Mouse (Mus musculus): ENCODE measurements around the gene Iqcc. TPM values are rescaled to one million over a fixed set of nuclear protein-coding genes. Genes with fewer than 3 reads are reported as not detected.

Iqcc gene
- polyA plus RNA-seq, 1 experiment from 2014 or later, result 30.0 TPM

DNA sequence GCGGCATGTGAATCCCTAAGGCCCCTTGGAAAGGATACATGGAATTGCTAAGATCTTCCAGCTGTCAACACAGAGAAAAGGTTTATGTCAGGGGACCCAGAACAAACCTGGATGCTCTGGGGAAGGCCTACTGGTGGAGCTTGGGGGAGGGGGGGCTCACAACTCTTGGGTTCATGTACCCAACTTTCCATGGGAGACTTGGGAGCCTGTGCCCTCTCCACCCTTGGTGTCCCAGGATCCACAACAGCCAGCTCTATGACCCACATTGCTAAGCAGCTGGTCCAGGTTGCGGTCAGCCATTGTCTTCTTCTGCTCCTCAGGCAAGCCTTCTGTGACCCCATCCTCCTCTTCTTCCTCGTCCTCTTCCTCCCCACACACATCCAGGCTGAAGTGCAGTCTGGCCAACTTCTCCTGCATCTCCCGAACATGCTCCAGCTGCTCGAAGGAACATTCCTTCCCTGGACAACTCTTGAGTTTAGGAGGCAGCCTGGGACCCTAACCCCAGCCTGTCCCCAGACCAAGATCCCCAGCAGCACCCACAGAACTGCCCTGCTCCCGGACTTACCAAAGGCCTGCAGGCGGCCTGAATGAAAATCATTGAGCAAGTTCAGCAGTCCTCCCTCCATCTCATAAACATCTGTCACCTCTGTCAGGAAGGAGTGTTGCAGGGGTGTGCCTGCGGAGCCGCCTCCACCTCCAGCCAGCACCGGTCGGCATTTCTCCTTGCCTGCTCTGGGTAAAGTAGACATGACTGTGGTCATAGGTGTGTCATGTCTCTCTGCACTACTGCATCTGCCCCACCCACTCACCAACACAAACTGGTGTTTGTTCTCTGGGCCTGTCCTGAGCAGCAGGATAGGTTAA is 1.8 kb upstream of the Iqcc start:
- ATAC-seq (ENCODE audit: low FRiP score), result no peak
- H3K4me3 ChIP-seq, result no peak overlapping the region
- H3K4me1 ChIP-seq (replicated peaks), result peaks cover 59% of the 10 kb centered on the region

DNA sequence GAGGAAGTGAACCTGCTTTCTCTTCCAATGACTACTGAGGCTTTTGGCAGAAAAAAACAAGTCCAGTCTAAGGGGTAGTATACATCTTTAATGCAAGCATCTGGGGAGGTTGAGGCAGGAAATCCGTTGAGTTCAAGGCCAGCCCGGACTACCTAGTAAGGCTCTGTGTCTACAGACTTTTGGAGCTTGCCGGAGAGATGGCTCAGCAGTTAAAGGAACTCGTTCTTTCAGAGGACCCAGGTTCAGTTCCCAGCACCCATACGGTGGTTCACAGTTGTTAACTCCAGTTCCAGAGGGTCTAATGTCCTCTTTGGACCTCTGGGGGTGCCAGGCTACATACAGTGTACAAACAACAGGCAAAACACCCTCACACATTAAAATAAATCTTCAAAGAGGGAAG is 868 bp downstream of the Iqcc start:
- peaks cover 43% of the 10 kb centered on the region for H3K4me1 ChIP-seq (replicated peaks)

More for the DNA sequence above, 1.8 kb upstream of the Iqcc start:
- Histone ChIP-seq H3K9ac (peak overlapping the region; percentile 9), H3K4me2 (peak overlapping the region; percentile 86; the same call in 1 of the 2 replicates), H3K9me3 (no peaks in the 10 kb centered on the region), H3K27ac (0 out of 2 replicates have a peak overlapping the region, but pooled peaks have one; percentile 1), H3K27me3 (no peaks in the 10 kb centered on the region), H3K36me3 (peaks cover 22% of the 10 kb centered on the region)
- WGBS, result 92% methylated on average over 11 of the region's 11 CpGs

DNA sequence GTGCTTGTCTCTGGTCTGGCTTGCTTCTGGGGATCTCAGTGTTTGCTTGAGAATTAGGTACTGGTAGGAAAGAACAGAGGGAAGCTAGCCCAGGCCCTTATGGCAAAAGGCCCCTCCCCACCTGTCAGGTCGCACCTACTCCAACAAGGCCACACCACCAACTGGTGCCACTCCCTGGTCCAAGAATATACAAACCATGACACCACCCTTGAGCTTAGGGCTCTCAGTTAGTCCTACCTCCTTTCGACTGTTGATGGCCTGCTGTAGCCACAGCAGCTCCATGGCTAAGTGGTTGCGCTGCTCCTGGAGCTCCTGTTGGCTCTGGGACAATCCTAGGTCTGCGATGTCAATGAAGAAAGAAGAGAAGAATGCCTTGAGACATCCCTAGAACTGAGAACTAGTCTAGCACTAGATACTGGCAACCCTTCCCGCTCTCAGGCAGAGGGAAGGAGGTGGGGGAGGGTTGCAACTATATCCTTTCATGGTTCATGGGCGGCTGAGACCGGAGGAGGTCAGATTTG is 1.7 kb downstream of the Iqcc start:
- Histone ChIP-seq H3K27me3 (no peaks in the 10 kb centered on the region), H3K27ac (no peak overlapping the region), H3K4me3 (peak overlapping the region; percentile 66; the same call in 1 of the 2 replicates), H3K36me3 (peaks cover 28% of the 10 kb centered on the region), H3K9me3 (no peaks in the 10 kb centered on the region), H3K4me1 (replicated peaks) (peaks cover 35% of the 10 kb centered on the region), H3K9ac (0 out of 2 replicates have a peak overlapping the region, but pooled peaks have one; percentile 13), H3K4me2 (no peak overlapping the region)
- 97% methylated on average over 7 of the region's 7 CpGs for WGBS
- ATAC-seq (ENCODE audit: low FRiP score), result no peak

More for the DNA sequence above, 868 bp downstream of the Iqcc start:
- Histone ChIP-seq H3K4me3 (peak overlapping the region; percentile 66), H3K27ac (peak overlapping the region; percentile 95), H3K4me2 (peak overlapping the region; percentile 88), H3K9me3 (no peaks in the 10 kb centered on the region), H3K36me3 (peaks cover 28% of the 10 kb centered on the region), H3K9ac (peak overlapping the region; percentile 96), H3K27me3 (no peaks in the 10 kb centered on the region)
- 91% methylated on average over 5 of the region's 5 CpGs for WGBS
- no peak for ATAC-seq (ENCODE audit: low FRiP score)

DNA sequence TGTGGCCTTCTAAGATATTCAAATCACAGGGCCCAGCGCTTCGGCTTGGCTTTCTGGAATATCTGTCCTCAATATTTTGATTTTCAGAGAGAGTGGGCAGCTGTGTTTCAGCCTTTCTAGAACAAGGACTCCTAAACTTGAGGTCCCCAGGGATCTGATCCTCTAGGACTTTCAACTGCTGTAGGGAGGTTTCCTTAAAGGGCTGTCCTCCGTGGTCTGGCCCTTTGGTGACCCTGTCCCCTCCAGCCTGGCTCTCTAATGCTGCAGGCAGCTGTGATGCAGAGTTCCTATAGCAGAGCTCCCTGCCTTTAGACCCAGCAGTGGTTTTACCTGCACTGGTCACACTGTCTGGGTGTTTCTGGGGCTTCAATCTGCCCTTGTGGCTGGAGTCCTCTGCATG is 2.3 kb downstream of the Iqcc start:
- Histone ChIP-seq H3K4me2 (no peak overlapping the region), H3K4me3 (no peak overlapping the region), H3K9me3 (no peaks in the 10 kb centered on the region), H3K9ac (no peak overlapping the region), H3K4me1 (replicated peaks) (peaks cover 29% of the 10 kb centered on the region), H3K27ac (no peak overlapping the region), H3K27me3 (no peaks in the 10 kb centered on the region), H3K36me3 (peaks cover 28% of the 10 kb centered on the region)
- no peak for ATAC-seq (ENCODE audit: low FRiP score)
- WGBS, result 94% methylated on average over 3 of the region's 3 CpGs

DNA sequence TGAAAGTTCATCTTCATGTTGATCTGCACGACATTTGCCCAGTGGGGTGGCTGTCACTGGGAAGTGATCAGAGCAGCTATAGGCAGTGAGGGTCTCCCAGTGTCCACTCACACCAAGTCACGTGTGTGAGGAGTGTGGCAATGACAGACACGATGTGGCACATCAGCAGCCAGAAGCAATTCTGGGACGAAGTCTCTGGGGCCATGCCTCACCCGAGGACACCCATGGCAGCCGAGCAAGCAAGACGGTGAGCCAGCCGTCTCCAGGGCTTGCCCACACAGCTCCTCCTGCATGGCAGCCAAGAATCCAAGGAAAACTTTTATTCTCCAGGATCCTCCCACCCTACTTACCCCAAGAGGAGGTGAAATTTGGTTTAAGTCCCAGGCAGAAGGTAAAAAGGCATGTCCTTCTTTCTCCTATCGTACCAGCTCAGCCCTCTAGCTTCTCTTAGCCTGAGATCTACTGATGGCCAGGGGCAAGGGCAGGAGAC is 3.1 kb downstream of the Iqcc start:
- Histone ChIP-seq H3K27ac (no peak overlapping the region), H3K27me3 (no peaks in the 10 kb centered on the region), H3K36me3 (peaks cover 25% of the 10 kb centered on the region), H3K9me3 (no peaks in the 10 kb centered on the region), H3K9ac (no peak overlapping the region), H3K4me2 (no peak overlapping the region), H3K4me3 (no peak overlapping the region), H3K4me1 (replicated peaks) (peaks cover 21% of the 10 kb centered on the region)
- no peak for ATAC-seq (ENCODE audit: low FRiP score)
- WGBS, result 89% methylated on average over 9 of the region's 9 CpGs

DNA sequence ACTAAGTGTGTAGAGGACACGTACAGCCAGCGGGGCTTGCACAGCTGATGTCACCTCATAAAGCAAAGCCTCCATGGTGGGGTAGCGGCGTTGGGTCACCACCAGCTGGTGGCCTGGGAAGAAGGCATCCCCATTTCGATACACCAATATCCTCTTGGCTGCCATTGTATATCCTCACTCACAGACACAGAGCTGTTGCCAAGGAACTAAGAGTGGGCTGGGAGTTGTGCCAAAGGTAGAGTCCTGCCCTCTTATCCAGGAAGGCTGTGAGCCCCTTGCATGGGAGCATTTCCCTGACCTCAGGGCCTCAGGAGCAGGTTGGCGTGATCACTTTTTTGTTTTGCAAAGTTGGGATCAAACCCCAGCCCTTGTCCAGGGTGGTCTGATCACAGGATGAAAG is 4.8 kb downstream of the Iqcc start, which contains the start of gene Dcdc2b:
Dcdc2b (minus strand) TSS at position 165 of the 400 bp plus-strand sequence.
- H3K9ac ChIP-seq, result no peak within 1 kb of the TSS
- H3K4me2 ChIP-seq, result no peak within 1 kb of the TSS
- no peaks in the 10 kb centered on the region for H3K9me3 ChIP-seq
- H3K4me3 ChIP-seq, result no peak within 1 kb of the TSS
- H3K27me3 ChIP-seq, result no peaks in the 10 kb centered on the region
- peaks cover 14% of the 10 kb centered on the region for H3K4me1 ChIP-seq (replicated peaks)
- 83% methylated on average over 6 of the region's 6 CpGs for WGBS
- H3K27ac ChIP-seq, result no peak within 1 kb of the TSS
- ATAC-seq (ENCODE audit: low FRiP score), result no peak
- peaks cover 32% of the 10 kb centered on the region for H3K36me3 ChIP-seq

DNA sequence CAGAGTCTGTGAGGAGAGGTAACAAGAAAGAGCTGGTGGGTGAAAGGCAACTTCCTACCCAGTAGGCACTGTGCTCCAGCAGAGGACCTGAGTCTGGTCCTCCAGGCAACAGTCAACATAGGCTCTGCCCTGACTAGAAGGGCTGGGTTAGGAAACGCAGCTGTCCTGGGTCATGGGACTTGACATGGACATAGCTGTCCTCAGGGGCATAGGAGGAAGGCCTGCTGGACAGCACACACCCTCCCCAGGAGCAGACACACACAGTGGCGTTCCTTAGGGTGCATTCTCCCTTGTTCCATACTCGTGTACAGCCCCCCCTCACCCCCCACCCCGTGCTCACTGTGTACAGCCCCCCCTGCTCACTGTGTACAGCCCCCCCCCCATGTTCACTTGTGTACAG is 8.4 kb downstream of the Iqcc start:
- H3K36me3 ChIP-seq, result peaks cover 41% of the 10 kb centered on the region
- H3K27me3 ChIP-seq, result no peaks in the 10 kb centered on the region
- H3K4me3 ChIP-seq, result no peak overlapping the region
- no peak overlapping the region for H3K27ac ChIP-seq
- ATAC-seq (ENCODE audit: low FRiP score), result no peak
- H3K4me1 ChIP-seq (replicated peaks), result no peaks in the 10 kb centered on the region; the same call in 1 of the 2 replicates
- 0 out of 2 replicates have a peak overlapping the region, but pooled peaks have one; percentile 46 for H3K9ac ChIP-seq
- H3K4me2 ChIP-seq, result no peak overlapping the region
- H3K9me3 ChIP-seq, result no peaks in the 10 kb centered on the region
- WGBS, result 65% methylated on average over 4 of the region's 4 CpGs

DNA sequence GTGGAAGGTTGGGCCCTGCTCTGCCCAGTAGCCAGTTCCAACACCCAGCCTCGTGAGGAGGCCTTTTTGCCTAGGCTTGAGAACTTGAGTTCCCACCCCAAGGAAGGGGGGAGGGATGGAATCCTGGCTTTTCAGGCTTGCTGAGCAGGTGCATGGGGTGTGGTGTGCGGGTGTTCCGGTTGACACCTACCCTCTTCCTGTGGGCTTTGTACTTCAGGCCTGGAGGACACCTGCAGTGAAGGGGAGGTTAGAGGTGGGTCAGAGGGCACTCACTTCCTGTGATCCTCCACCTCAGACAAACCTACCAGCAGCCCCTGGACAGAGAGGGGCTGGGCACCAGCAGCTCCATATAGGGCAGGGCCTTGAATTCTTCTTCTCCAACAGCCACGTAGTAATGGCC is 8.9 kb downstream of the Iqcc start:
- Histone ChIP-seq H3K27me3 (no peaks in the 10 kb centered on the region), H3K4me3 (no peak overlapping the region), H3K27ac (no peak overlapping the region), H3K36me3 (peaks cover 44% of the 10 kb centered on the region), H3K9ac (peak overlapping the region; percentile 46; the same call in 1 of the 2 replicates), H3K4me2 (no peak overlapping the region), H3K9me3 (no peaks in the 10 kb centered on the region), H3K4me1 (replicated peaks) (no peaks in the 10 kb centered on the region; the same call in 1 of the 2 replicates)
- 86% methylated on average over 4 of the region's 4 CpGs for WGBS
- ATAC-seq (ENCODE audit: low FRiP score), result no peak

DNA sequence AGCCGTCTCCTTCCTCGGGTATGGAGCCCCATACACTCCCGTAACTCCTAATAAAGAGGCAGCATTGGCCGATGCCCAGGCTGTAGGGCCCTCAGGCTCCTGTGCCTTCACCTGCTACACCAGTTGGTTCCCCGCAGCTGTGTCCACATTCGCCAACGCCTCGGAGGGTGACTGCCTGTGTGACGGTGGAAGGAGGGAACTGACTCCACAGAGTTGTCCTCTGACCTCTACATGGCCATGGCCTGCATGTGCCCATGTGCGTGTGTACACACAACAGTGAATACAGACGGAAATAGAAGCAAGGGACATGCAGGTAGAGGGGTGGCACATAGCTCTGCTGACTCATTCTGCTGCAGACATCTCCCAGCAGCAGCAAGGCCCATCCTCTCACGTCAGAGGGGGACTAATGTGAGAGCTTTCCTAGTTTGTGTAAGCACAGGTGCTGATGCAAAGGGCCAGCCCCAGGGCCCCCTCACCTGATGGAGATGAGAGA is 9.7 kb downstream of the Iqcc start:
- H3K27me3 ChIP-seq, result no peaks in the 10 kb centered on the region
- no peak overlapping the region for H3K27ac ChIP-seq
- H3K4me1 ChIP-seq (replicated peaks), result no peaks in the 10 kb centered on the region; the same call in 1 of the 2 replicates
- peaks cover 53% of the 10 kb centered on the region for H3K36me3 ChIP-seq
- no peak overlapping the region for H3K4me3 ChIP-seq
- ATAC-seq (ENCODE audit: low FRiP score), result no peak
- no peak overlapping the region for H3K4me2 ChIP-seq
- whole genome bisulfite sequencing, result 86% methylated on average over 12 of the region's 12 CpGs
- H3K9ac ChIP-seq, result no peak overlapping the region
- no peaks in the 10 kb centered on the region for H3K9me3 ChIP-seq

DNA sequence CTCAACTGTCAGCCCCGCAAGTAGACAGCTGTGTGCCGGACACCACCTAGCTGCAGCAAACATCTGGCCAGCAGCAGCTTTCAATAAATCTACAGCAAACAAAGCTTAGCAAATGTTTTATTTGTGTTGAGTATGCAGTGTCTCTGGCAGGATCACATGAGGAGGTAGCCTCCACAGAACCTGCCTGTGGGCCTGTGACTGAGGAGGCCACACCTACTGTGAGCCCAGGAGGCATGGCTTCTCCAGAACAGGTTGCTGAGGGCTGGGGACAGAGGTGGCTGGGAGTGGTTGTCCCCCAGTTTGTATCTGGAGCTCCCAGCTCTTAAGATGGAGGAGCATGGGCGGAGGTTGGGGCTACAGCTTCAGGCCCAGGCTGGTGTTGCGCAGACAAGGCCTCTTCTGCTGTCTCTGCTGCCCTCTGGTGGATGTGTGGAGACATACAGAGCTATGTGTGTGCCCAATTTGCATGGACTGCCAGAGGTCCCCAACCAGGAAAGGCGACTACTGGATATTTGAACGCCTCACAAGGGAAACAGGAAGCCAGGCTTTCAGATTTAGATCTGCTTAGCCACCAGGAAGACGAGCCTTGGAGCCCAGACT is 10.4 kb downstream of the Iqcc start:
- no peak overlapping the region for H3K4me3 ChIP-seq
- H3K36me3 ChIP-seq, result peaks cover 54% of the 10 kb centered on the region
- 42% methylated on average over 7 of the region's 7 CpGs for WGBS
- H3K9ac ChIP-seq, result peak overlapping the region; percentile 46; the same call in 1 of the 2 replicates
- peak; percentile 83 for ATAC-seq (ENCODE audit: low FRiP score)
- H3K27me3 ChIP-seq, result no peaks in the 10 kb centered on the region
- no peak overlapping the region for H3K4me2 ChIP-seq
- H3K27ac ChIP-seq, result peak overlapping the region; percentile 60
- no peaks in the 10 kb centered on the region for H3K9me3 ChIP-seq
- no peaks in the 10 kb centered on the region; the same call in 1 of the 2 replicates for H3K4me1 ChIP-seq (replicated peaks)

DNA sequence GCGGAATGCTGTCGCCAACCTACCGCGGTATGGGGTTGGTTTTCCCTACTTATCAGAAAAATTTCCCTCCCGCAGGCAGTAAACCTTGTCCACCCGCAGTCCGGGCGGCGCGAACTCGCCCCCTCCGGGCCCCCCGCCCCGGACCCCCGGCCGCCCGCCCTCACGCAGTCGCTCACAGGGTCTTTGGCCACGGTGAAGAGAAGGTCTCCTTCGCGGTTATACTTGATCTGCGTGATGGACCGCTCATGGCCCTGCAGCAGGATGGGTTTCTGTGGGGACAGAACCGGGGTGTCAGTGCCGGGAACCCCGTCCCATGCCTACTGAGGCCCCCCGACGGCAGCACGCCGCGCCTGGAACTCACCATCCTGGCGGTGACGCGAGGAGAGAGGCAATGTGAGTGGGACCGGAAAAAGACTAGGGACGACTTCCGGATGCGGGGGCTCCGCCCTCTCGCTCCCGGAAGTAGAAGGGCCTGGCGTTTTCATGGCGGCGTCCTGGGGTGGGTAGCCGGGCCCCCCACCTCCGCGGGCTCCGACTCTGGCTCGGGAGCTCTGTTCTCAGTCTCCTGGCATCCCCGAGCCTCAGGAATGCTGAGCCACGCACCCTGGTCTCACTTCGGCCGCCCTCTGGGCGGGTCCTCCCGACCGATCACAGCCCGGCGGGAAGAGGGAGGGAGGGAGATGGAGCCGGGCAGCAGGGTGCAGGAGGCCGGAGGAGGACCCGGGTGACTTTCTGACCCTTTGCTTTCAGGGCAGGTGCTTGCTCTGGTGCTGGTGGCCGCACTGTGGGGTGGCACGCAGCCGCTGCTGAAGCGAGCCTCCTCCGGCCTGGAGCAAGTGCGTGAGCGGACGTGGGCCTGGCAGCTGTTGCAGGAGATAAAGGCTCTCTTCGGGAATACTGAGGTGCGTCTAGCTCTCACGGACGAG is 18.4 kb downstream of the Iqcc start, which contains the start of the genes Eif3i and Tmem234:
Eif3i (minus strand) TSS at position 416 of the 926 bp plus-strand sequence.
Tmem234 (plus strand) TSS at position 436 of the 926 bp plus-strand sequence.
- peaks cover 37% of the 10 kb centered on the region for H3K4me1 ChIP-seq (replicated peaks)
- under 1% methylated on average over 74 of the region's 74 CpGs for WGBS
- H3K4me3 ChIP-seq, result peak within 1 kb of the TSS; percentile 99
- H3K9me3 ChIP-seq, result no peaks in the 10 kb centered on the region
- no peaks in the 10 kb centered on the region for H3K27me3 ChIP-seq
- peak within 1 kb of the TSS; percentile 95 for H3K9ac ChIP-seq
- peak; percentile 90 for ATAC-seq (ENCODE audit: low FRiP score)
- H3K27ac ChIP-seq, result peak within 1 kb of the TSS; percentile 86
- peak within 1 kb of the TSS; percentile 88 for H3K4me2 ChIP-seq
- peaks cover 61% of the 10 kb centered on the region for H3K36me3 ChIP-seq
